Mouse (Mus musculus): ENCODE data around the gene Accs.

Gene Accs

GRCm38 (mm10) chr2:93791516-93792499, 57.9 kb downstream of the Accs start:
- DNase-seq: peak; percentile 96

- DNase-seq: peak; percentile 78
Observed at GRCm38 (mm10) chr2:93790798-93791345, 58.9 kb downstream of the Accs start.

DNA sequence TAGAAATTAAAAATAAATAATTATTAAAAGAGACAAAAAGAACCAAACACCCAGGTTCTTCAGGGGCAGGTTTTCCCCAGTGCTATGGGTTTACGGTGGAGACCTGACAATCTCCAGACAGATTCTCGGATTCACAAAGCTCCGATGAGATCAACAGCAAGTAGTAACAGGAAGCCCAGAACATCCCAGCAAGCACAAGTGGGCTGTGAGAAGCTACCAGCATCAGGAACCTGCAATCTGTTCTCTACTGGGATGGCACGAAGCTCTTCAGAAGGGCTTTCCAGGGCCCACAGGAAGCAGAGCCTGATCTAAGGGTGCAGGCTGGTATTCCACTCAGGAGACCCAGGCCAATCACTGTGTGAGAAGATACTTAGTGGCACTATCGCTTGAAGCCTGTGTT, 61.2 kb downstream of the Accs start:
- DNase-seq: no peak

DNA sequence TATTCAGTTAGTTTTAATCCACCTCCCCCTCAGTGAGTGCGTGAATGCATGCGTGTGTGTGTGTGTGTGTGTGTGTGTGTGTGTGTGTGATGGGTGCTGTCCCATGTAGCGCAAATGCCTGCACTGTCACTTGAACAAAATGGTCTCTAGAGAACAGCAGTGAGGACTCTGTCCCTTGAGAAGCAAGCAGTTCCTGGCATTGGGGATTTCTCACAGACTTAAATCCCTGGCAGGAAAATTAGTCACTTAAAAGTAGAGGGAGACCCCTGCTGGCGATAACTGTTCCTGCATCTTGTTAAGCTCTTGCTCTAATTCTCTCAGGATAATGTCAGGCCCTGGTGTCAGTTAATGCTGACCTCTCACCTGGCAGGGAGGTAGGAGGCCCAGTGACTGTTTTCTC, 63.6 kb downstream of the Accs start:
- DNase-seq: peak; percentile 88

GRCm38 (mm10) chr2:93785432-93785798, 64.3 kb downstream of the Accs start:
- no peak for DNase-seq

DNA sequence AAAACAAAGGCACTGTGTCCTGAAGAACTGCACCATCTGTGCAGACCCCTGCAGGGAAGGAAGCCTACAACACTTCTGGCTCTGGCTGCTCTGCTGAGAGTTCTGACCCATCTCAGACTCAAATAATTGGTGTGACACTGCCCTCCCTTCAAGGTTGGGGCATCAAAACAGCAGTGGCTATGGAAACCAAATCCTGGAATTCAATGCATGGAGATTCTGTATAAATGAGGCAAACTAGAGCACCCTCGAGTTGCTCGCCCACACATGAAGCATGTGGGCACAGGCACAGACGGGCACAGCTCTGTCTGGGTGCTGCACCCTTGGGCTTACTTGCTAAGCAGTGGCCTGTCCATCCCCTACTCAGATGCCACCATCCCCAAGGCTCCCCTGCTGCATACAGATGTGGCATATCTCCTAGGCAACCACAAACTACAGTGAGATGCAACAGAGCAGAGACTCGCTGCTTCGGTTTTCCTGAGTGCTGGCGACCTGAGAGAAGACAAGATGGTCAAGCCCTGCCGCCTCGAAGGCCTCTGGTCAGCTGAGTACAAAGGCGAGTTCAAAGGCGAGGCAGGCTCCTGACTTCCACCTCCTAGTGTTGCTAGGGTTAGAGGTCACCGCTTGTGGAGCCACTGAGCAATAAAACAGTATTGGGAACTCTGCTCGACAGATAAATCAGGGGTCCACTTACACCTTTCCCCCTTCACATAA, 64.9 kb downstream of the Accs start:
- peak; percentile 77 for DNase-seq

DNA sequence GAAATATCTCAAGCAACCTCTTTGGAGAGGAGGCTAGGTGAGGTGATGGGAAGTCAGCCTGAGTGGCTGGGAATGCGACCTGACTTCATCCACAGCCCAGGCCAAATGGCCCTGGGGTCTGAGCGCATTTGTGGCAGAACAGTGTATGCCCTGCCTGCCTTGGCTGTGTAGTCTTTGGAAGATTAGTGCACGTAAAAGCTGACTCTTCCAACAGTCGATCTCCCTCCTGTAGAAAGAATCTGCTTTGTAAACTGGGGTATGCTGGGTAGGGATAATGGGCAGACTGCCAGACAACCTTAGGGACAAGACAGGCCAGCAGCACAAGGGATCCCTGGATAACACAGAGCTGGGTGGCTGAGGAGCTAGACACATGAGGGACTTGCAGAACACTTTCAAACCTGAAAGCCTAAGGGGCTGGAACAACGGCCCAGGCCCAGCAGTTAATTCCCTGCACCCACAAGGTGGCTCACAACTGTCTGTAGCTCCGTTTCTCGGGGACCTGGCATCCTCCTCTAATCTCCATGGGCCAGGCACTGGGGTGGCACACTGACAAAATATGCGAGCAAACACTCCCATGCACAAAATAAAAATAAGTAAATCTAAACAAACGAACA, 65.7 kb downstream of the Accs start:
- DNase-seq: peak; percentile 60

Measured in cerebellum, adult 11-12 months (tissue).